Mouse (Mus musculus) megakaryocyte, embryonic 14.5 days (primary cell): ENCODE measurements around the gene 1700029I15Rik.

ENCODE experiments used
- FLI1 ChIP-seq: IDR thresholded peaks from 2 replicates; pipeline ENCODE4 v1.6.1; 2012; ENCODE audit warnings: low read length, inconsistent platforms, mixed read lengths
- GATA1 ChIP-seq: IDR thresholded peaks from 3 replicates; pipeline ENCODE4 v1.6.1; 2012; ENCODE audit warnings: mixed read lengths, low read length, inconsistent platforms, borderline replicate concordance

DNA sequence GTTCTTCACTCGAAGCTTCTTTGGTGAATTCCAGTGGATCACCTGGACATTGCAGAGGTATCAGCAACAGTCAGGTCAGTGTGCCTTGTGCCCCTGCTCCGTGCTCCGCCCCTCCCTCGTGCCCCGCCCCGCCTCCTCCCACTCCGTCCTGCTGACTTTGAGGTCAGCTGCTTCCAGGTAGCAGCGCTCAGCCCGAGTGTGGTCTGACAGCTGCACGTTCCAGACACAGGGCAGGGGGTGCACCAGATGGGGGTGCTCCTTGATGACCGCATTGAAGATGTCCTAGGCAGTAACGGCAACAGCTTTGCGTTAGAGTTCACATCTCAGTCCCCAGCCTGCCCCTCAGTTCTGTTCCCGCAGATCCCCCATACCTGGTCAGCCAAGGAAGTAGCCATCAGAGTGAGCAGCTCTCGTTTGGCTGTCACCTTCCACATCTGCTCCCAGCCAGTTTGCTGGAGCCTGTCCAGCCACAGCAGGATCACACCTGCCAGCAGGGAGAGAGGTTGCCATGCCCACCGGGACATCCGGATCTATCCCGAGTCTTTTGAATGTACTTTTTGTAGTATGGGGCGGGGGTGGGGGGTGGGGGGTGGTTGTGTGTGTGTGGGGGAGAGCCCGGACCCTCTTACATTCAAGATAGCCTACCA is 14.8 kb upstream of the 1700029I15Rik start:
- TF ChIP-seq GATA1 (no peak), FLI1 (no peak)
